Mouse (Mus musculus): ENCODE measurements around the gene Chd6.
A peak's percentile ranks its signal among the peaks of the same experiment; 100 is the strongest.

Chd6 gene

DNA sequence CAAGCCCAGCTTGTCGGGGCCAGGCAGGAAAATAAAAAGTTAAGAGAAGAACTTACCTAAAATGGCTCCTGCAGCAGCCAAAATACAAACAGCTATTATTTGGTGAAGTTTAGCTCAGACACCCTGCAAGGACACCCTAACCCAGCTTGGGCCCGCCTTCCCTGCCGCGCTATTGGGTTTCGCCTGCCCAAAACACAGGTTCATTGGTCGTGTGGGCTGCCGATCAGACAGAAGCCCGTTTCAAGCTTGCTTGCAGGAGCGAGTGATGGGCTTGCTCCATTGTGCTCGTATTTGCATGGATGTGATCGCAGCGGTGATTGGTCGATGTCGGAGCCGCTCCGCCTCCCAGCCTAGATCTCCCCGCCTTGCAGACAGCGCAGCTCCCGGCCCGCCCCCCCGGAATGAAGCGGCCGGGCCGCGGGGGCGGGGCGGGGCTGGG lies at the start of gene Chd6:
Chd6 (minus strand) TSS at position 143 of the 439 bp plus-strand sequence.
- peak; percentile 99 for DNase-seq (ENCODE audit: low spot score)

DNA sequence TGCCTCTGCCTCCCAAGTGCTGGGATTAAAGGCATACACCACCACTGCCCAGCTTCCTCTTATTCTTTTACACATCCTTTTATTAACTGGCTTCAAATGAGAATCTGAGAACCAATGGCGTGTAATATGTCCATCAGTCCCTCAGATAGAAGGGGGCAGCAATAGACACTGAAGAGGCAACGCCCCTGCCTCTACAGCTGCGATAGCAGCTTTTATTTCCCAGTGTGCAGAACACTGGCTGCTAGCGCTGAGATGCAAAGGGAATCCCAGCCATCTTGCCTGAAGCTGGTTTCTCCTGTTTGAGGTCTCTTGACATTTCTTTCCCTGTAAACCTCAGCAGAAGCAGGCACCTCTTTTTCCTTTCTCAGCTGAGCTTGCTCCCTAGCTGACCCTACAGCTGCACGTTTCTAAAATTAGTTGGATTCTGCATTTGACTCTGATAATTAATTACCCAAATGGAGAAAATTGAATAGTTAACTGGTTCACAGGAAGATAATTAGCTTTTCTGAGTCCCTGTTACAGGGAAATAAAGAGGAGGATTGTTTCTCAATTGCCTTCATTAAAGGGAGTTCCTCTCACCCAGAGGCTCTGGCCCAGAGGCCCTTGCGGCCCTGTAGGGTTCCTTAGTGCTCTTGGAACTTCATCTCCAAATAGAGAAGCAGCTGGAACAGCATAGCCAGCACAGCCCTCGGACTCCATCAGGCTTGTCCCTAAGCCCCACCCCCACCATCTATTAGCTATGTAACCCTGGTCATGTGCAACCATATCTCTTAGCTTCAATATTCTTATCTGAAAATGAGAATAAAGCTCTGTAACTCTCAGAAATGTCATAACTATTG lies 41.3 kb upstream of the Chd6 start:
- DNase-seq (ENCODE audit: low spot score): no peak

- no peak for DNase-seq (ENCODE audit: low spot score)
These were observed 39.6 kb upstream of the Chd6 start for GRCm38 (mm10) chr2:161148428-161149020.

- DNase-seq (ENCODE audit: low spot score): no peak
These were observed 39.0 kb upstream of the Chd6 start for GRCm38 (mm10) chr2:161147656-161148427.

GRCm38 (mm10) chr2:161144799-161145198 lies 35.9 kb upstream of the Chd6 start:
- DNase-seq (ENCODE audit: low spot score): peak; percentile 52

- no peak for DNase-seq (ENCODE audit: low spot score)
These were observed 30.0 kb upstream of the Chd6 start for GRCm38 (mm10) chr2:161138672-161139536.

DNA sequence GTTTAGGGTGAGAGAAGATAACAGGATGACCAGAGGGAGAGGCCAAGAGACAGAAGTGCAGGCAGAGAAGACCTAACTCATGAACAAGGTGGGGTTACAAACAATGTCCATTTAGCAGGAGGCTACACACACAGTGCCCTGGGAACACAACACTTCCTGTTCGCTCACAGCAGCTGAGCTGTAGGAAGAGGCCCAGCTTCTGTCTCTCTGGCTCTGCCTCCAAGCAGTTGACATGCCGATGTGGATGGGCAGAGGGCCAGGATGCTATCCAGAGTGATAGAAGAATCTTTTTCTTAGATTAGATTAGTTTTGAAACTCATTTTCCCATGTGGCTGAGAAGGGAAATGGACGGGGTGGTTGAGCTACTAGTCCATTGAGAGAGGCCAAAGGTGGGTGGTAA lies 28.1 kb upstream of the Chd6 start:
- no peak for DNase-seq (ENCODE audit: low spot score)

- DNase-seq (ENCODE audit: low spot score): no peak
These were observed 19.7 kb upstream of the Chd6 start for GRCm38 (mm10) chr2:161128367-161129111.

DNA sequence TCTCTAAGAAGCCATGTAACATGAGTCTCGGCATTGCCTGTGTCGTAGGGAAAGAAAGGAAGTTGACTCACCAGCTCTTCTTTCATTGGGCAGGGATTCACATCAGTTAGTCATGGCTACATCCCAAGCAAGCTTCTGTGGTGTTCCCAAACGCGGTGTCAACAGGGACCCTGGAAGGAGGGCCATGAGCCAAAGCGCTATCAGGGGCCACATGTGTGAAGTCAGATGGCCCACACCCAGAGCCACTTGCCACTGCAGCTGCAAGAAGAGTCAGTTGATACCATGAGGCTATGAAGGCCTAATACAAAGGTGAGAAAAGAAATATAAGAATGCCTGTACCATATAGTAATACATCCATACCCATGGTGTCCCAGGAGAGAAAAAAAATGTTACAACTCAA lies 3.1 kb upstream of the Chd6 start:
- no peak for DNase-seq (ENCODE audit: low spot score)

- no peak for DNase-seq (ENCODE audit: low spot score)
These were observed 535 bp upstream of the Chd6 start for GRCm38 (mm10) chr2:161109398-161109821.

GRCm38 (mm10) chr2:161108085-161108927 lies 569 bp downstream of the Chd6 start:
- peak; percentile 43 for DNase-seq (ENCODE audit: low spot score)

GRCm38 (mm10) chr2:161107236-161107635 lies 1.6 kb downstream of the Chd6 start:
- DNase-seq (ENCODE audit: low spot score): no peak

- no peak for DNase-seq (ENCODE audit: low spot score)
These were observed 5.1 kb downstream of the Chd6 start for GRCm38 (mm10) chr2:161103769-161104168.

- DNase-seq (ENCODE audit: low spot score): no peak
These were observed 6.8 kb downstream of the Chd6 start for GRCm38 (mm10) chr2:161102102-161102501.

- DNase-seq (ENCODE audit: low spot score): no peak
These were observed 11.1 kb downstream of the Chd6 start for GRCm38 (mm10) chr2:161097746-161098145.

DNA sequence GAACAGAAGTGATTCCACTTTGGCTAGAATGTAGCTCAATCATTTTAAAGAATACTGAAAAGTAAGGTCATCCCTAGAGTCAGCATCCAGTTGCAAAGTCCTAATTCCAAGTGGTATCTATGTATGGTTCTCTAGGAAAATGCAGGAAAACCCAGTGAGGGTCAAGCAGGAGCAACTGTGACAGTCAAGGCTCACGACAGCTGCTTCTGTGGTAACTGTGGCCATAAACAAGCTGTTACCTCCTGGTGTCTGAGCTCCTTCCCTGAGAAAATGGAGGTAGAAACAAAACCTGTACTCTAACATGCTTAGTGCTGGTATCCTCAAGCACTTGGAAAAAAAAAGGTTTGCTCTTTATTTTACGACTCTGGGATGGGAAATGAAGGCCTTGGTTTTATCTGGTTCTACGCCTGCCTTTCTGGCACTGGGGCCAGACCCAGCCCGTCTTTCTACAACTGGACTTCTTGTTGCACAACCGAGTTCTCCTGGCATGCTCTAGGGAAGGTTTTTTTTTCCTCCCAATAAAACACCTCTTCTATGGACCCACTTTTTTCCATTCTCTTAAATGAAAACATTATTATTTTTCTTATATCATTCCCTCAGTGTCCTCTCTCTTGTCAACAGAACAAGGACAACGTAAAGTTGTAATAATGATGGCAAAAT lies 18.0 kb downstream of the Chd6 start:
- DNase-seq (ENCODE audit: low spot score): peak; percentile 23

GRCm38 (mm10) chr2:161090200-161090599 lies 18.7 kb downstream of the Chd6 start:
- DNase-seq (ENCODE audit: low spot score): peak; percentile 73

GRCm38 (mm10) chr2:161078590-161078989 lies 30.3 kb downstream of the Chd6 start:
- DNase-seq (ENCODE audit: low spot score): no peak

GRCm38 (mm10) chr2:161076262-161076661 lies 32.6 kb downstream of the Chd6 start:
- DNase-seq (ENCODE audit: low spot score): no peak

All from lung, postnatal 25 days (tissue).